Mouse (Mus musculus) brown adipose tissue, adult 24 weeks (tissue): ENCODE measurements around the gene Glyctk. TPM values are rescaled to one million over a fixed set of nuclear protein-coding genes. Genes with fewer than 3 reads are reported as not detected.
"Not testable (repeated sequence)": the region's sequence is repeated elsewhere in the genome, so short reads cannot be mapped to it uniquely, and the experiment has no call there.

ENCODE experiments used
- H3K27ac ChIP-seq: fragments of 200-500 bp; replicated peaks from 2 replicates; pipeline ENCODE4 v1.5.1; 2012; ENCODE audit warnings: low read depth, mild to moderate bottlenecking, low read length
- H3K4me1 ChIP-seq: fragments of 200-500 bp; 2 replicates; pipeline ENCODE4 v1.6.1; 2012; ENCODE audit warnings: low read length, mixed read lengths; ENCODE audit not compliant: control insufficient read depth, insufficient read depth, insufficient read length
- H3K4me3 ChIP-seq: fragments of 200-500 bp; 2 replicates; pipeline ENCODE4 v1.5.1; 2012; ENCODE audit warnings: low read depth, mild to moderate bottlenecking, low read length, moderate library complexity; ENCODE audit not compliant: insufficient read depth
- polyA plus RNA-seq: library from polyadenylated mRNA; stranded (reverse); fragments of >200 nt; gene quantifications from 2 replicates; pipeline ENCODE4 v1.2.4, GENCODE M21; 2012; ENCODE audit not compliant: missing spikeins, insufficient read depth, insufficient read length

The Glyctk gene
- polyA plus RNA-seq, 1 experiment = 2.2 TPM

DNA sequence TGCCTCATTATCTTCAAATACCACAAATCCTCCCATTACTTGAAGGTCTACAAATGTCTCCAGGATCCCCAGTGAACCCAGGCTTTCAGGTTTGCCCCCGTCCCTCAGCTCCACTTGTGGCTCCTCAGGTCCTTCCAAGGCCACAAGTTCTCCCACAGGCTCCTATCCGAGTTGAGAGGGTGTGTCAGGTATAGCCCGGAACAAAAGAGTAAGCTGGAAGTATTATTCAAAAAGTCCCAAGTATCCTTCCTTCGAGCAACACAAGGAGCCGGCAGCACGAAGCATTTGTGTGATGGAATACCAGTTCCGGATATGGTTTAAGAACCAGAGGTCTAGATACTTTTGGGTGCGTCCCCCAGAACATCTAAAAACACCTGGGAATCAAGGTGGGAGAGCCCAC, 34.1 kb upstream of the Glyctk start:
- H3K4me1 ChIP-seq = peaks cover 3% of the 10 kb centered on the region; the same call in 1 of the 2 replicates
- H3K4me3 ChIP-seq = no peak overlapping the region
- H3K27ac ChIP-seq = no peak overlapping the region

GRCm38 (mm10) chr9:106191355-106191754, 33.4 kb upstream of the Glyctk start:
- Histone ChIP-seq H3K4me3 (no peak overlapping the region), H3K4me1 (peaks cover 3% of the 10 kb centered on the region; the same call in 1 of the 2 replicates)

DNA sequence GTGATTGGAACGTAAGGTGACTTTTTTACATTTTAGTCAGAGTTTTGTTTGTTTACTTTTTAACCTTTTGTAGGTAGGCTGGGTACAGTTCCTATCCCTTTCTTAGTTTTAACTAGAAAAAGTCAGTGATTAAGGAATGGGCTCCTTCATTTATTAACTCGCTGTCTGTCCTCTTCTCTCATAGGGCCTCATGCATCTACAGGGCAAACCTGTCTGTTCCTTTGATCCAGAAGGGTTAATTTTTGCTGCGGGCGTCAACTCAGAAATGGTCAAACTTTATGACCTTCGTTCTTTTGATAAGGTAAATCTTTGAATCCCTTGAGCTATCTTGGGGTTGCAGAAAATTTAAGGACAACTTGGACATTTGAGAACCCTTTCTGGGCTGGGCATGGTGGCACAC, 26.1 kb upstream of the Glyctk start:
- H3K4me1 ChIP-seq = no peaks in the 10 kb centered on the region
- H3K4me3 ChIP-seq = no peak overlapping the region
- H3K27ac ChIP-seq = no peak overlapping the region

More at GRCm38 (mm10) chr9:106191355-106191754, 33.4 kb upstream of the Glyctk start:
- H3K27ac ChIP-seq = 0 out of 2 replicates have a peak overlapping the region, but pooled peaks have one; percentile 17

GRCm38 (mm10) chr9:106182146-106182545, 24.2 kb upstream of the Glyctk start:
- Histone ChIP-seq H3K4me1 (no peaks in the 10 kb centered on the region), H3K27ac (no peak overlapping the region), H3K4me3 (no peak overlapping the region)

DNA sequence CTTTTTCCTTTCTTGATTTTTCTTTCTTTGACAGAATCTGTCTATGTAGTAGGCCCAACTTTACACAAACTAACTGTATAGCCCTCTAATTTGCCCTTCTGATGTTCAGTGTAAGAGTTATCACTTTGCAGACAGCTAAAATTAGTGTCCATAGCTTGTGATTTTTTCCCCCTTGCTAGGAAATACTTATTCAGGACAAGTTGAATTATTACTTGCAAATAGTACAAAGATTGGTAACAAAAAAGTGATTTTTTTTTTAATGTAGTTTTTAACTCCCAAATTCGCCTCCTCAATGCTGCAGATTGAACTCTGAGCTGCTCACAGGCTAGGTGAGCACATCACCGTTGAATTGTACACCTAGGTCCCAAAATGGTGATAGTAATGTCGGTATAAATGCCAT, 22.0 kb upstream of the Glyctk start:
- Histone ChIP-seq H3K4me3 (no peak overlapping the region), H3K27ac (no peak overlapping the region), H3K4me1 (no peaks in the 10 kb centered on the region)

DNA sequence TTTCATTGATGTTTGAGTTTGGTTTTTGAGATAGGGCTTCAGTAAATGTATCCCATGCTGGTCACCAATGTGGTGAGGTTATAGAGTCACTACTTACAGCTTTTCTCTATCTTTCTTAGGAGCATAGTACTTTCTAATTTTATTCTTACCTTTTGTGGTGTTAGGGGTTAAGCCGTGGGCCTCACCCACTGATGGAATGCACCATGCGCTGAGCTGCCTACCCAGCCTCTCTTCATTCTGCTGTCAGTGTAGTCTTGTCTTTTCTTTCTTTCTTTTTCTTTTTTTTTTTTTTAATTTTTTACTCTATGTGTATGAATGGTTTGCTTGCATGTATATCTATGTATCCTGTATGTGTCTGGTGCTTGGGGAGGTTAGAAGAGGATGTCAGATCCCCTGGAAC, 21.5 kb upstream of the Glyctk start:
- H3K4me1 ChIP-seq = no peaks in the 10 kb centered on the region
- H3K27ac ChIP-seq = no peak overlapping the region

GRCm38 (mm10) chr9:106177799-106178198, 19.9 kb upstream of the Glyctk start:
- peaks cover 9% of the 10 kb centered on the region for H3K4me1 ChIP-seq
- no peak overlapping the region for H3K4me3 ChIP-seq
- H3K27ac ChIP-seq = no peak overlapping the region

More for the DNA sequence above, 21.5 kb upstream of the Glyctk start:
- H3K4me3 ChIP-seq = no peak overlapping the region

- no peak overlapping the region for H3K4me3 ChIP-seq
- H3K27ac ChIP-seq = no peak overlapping the region
- H3K4me1 ChIP-seq = peaks cover 9% of the 10 kb centered on the region
Measured at GRCm38 (mm10) chr9:106176769-106177168, 18.8 kb upstream of the Glyctk start.

- no peak overlapping the region for H3K4me3 ChIP-seq
- H3K27ac ChIP-seq = no peak overlapping the region
- H3K4me1 ChIP-seq = peaks cover 9% of the 10 kb centered on the region
Measured at GRCm38 (mm10) chr9:106175552-106176200, 17.7 kb upstream of the Glyctk start.

DNA sequence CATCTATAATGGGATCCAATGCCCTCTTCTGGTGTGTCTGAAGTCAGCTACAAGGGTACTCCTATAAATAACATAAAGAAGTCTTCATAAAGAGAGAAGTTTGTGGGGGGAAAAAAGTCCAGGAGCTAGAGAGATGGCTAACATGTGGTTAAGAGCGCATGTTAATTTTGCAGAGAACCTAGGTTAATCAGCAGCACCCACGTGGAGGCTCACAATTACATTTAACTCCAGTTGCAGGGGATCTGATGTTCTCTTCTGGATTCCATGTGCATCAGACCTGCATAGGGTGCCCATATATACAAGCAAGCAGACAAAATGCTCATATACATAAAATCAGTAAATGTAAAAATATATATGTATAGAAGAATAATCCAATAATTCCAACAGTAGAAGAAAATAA, 15.4 kb upstream of the Glyctk start:
- peak overlapping the region; percentile 36; the same call in 1 of the 2 replicates for H3K4me3 ChIP-seq
- H3K27ac ChIP-seq = no peak overlapping the region
- H3K4me1 ChIP-seq = peaks cover 9% of the 10 kb centered on the region

DNA sequence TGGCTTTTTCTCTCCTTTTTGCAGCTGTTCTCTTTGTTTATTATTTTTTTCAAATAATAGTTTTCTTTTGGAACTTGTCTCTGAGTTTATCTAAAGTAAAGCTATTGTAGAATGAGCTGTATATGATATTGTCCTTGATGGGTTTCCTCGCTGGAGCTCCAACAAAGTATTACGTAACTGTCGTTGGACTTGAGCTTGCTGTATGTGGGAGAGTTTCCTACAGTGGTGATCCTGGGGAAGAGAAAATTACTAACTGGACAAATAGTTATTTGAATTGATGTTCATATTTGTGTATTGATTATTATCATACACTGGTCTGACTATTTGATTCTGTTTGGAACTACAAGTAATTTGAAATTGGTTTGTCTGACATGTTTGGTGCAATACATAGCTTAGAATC, 14.6 kb upstream of the Glyctk start:
- Histone ChIP-seq H3K4me1 (peaks cover 9% of the 10 kb centered on the region), H3K27ac (no peak overlapping the region), H3K4me3 (peak overlapping the region; percentile 94; the same call in 1 of the 2 replicates)

- Histone ChIP-seq H3K27ac (peak overlapping the region; percentile 96), H3K4me3 (peak overlapping the region; percentile 94), H3K4me1 (peaks cover 9% of the 10 kb centered on the region)
Measured at GRCm38 (mm10) chr9:106171346-106172158, 13.6 kb upstream of the Glyctk start.

DNA sequence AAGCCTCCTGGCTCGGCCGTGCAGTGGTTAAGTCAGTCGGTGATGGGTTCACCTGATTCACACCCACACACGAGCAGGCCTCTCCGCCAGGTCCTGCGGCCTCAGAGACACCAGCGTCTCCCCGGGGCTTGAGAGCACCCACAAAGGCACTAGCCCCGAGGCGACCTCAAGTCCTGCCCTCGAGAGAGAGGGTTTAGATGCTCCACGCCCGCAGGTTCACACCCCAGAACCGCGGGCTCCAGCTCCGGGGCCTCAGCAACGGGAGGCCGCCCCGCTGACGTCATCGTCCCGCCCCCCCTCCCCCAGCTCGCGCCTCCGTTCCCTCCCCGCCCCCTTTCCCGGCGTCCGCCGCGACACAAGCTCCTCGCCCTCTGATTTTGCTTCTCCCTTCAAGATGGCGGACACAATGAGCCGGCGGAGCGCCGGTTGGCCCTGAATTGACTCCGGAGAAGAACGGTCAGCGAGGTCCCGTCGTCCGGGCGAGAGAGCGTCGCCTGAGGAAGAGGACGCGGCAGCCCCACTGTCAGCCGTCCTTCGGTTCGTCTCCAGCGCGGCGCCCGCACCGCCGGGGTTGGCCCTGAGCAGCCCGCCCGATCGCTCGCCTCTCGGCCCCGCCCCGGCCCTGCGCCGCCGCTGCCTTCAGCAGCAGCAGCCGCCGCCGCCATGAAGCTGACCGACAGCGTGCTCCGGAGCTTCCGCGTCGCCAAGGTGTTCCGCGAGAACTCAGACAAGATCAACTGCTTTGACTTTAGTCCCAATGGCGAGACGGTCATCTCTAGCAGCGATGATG, 12.8 kb upstream of the Glyctk start, which contains the start of gene Wdr82:
Gene Wdr82, plus strand, starts transcription at position 373 of the 790 bp plus-strand sequence.
- Histone ChIP-seq H3K4me3 (peak within 1 kb of the TSS; percentile 94), H3K27ac (peak within 1 kb of the TSS; percentile 96), H3K4me1 (peaks cover 9% of the 10 kb centered on the region)

DNA sequence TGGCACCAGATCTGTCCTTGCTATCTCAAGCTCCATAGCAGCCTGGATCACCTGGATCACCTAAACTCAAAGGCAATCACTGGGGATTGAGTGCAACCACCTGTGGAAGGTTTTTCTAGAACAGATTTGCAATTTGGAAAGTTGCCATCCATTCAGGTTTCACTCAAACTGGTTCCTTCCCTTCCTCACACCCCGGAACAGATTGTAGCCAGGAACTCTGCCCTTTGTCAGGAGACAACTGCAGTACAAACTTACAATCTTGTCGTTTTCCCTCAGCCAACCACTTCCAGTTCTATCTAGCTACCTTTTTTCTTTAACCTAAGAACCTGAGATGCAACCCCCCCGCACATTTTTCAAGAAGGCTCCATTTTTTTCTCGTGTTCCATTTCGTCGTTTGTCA, 12.0 kb upstream of the Glyctk start:
- Histone ChIP-seq H3K27ac (no peak overlapping the region), H3K4me1 (peaks cover 9% of the 10 kb centered on the region), H3K4me3 (peak overlapping the region; percentile 65)

DNA sequence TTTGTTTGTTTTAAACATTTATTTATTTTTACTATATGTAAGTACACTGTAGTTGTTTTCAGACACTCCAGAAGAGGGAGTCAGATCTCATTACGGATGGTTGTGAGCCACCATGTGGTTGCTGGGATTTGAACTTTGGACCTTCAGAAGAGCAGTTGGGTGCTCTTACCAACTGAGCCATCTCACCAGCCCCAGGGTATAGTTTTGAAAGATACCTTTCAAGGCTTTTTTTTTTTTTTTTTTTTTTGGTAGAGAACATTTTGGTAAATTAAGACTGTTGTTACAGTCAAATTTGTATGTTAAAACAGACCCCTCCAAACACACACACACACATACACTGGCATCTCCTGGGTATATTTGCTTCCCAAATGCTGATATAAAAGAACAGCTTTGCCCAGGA, 11.1 kb upstream of the Glyctk start:
- not testable (repeated sequence) for H3K27ac ChIP-seq, H3K4me3 ChIP-seq, H3K4me1 ChIP-seq
